Mouse (Mus musculus) layer of hippocampus, adult 2 months (tissue): ENCODE measurements at regions not wholly inside any gene's neighbourhood (a gene's known extent, or its start where the extent isn't known, plus 50 kb on each side); places are given as distances from the start of the nearest gene placed in this dataset.
"Not testable (repeated sequence)": the region's sequence is repeated elsewhere in the genome, so short reads cannot be mapped to it uniquely, and the experiment has no call there.

Source experiments
- DNase-seq, 2 experiments: peaks; one replicate each; pipeline ENCODE4 v3.0.0; 2022; ENCODE audit warnings: low spot score in 2 of 2
- H3K27ac ChIP-seq: fragments of 200-600 bp; 2 replicates; pipeline ENCODE4 v1.8.1; 2022
- H3K4me3 ChIP-seq: fragments of 200-600 bp; 2 replicates; pipeline ENCODE4 v1.8.1; 2022; ENCODE audit warnings: mild to moderate bottlenecking
- CTCF ChIP-seq: fragments of 200-600 bp; conservative IDR thresholded peaks from 2 replicates; pipeline ENCODE4 v1.8.1; 2022; ENCODE audit warnings: antibody characterized with exemption, mild to moderate bottlenecking, moderate library complexity

DNA sequence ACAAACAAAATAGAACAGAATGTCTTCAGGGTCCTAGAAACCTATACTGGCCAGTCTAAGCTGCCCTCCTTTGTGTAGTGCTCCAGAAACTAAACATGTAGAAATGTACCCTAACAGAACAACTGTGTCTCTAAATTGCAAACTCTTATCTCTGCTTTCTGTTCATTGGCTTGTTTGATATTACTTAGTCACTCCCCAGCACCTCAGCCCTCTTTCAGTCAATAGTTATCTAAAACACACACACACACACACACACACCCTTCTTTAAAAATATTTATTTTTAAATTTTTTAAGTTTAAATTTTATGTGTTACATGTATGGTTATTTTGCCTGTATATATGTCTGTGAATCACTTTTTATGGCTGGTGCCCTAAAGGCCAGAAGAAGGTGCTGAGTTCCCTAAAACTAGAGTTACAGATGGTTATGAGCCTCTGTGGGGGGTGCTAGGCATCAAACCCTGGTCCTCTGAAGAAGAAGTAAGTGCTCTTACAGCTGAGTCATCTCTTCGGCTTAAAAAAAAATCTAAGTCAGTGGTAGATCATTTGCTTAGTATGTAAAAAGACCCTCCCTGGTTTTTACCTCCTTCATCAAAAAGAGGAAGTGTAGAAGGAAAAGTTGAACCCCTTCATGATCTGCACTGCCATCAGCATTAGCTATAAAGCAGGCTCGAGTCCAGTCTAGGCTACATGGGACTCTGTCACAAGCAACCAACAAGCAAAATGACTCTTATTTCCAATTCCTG is 96.6 kb upstream of the C9orf72 start:
- DNase-seq: no peak
- TF ChIP-seq CTCF: no peak
- no peak overlapping the region for H3K4me3 ChIP-seq
- no peak overlapping the region for H3K27ac ChIP-seq

DNA sequence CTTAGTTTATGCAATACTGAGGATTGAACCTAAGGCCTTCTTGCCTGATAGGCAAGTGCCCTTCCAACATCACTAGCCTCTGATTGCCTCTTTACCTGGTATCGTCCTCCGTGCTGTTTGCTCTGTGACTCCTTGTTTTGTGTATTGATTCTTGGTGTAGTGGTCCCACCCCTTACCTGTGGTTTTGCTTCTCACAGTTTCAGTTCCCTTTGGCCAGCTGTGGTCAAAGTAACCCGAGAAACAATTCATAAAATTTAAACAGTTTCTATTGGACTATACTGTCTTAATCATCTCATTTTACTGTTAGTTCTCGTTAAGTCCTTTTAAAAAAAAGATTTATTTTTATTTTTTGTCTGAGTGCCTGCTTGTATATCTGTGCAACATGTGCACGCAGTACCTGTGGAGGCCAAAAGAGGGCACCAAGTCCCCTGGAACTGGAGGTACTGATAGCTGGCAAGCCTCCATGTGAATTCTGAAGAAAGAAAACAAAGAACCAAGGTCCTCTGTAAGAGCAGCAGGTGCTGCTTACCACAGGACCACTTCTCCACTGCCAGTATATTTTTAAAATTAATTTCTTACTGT is 84.5 kb upstream of the C9orf72 start:
- Histone ChIP-seq H3K4me3 (no peak overlapping the region), H3K27ac (no peak overlapping the region)
- TF ChIP-seq CTCF: peak; percentile 76
- DNase-seq: peak in 1 of 2 experiments; percentile 17

- TF ChIP-seq CTCF: peak; percentile 35
- H3K27ac ChIP-seq: no peak overlapping the region
- no peak for DNase-seq
- no peak overlapping the region for H3K4me3 ChIP-seq
Observed at GRCm38 (mm10) chr4:35308221-35308620, 82.2 kb upstream of the C9orf72 start.

GRCm38 (mm10) chr4:35305210-35305609 is 79.2 kb upstream of the C9orf72 start:
- no peak overlapping the region for H3K4me3 ChIP-seq
- H3K27ac ChIP-seq: no peak overlapping the region
- DNase-seq: no peak
- no peak for TF ChIP-seq CTCF

- peak in 1 of 2 experiments; percentile 4 for DNase-seq
- Histone ChIP-seq H3K4me3 (no peak overlapping the region), H3K27ac (no peak overlapping the region)
- no peak for TF ChIP-seq CTCF
Observed at GRCm38 (mm10) chr4:35300848-35301247, 74.9 kb upstream of the C9orf72 start.

DNA sequence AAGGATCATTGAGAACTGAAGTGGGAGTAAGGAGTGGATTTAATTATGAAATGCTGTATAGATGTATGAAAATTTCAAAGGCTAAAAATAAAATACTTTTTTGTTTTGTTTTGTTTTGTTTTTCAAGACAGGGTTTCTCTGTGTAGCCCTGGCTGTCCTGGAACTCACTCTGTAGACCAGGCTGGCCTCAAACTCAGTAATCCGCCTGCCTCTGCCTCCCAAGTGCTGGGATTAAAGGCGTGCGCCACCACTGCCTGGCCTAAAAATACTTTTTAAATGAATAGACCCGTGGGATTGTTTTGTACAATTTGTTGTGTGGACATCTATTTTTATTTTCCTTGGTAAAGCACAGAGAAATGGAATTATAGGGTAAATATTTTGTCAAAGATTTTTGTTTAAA is 74.4 kb upstream of the C9orf72 start:
- not testable (repeated sequence) for DNase-seq, H3K4me3 ChIP-seq, H3K27ac ChIP-seq

- no peak overlapping the region for H3K27ac ChIP-seq
Observed at GRCm38 (mm10) chr4:35284611-35285010, 58.6 kb upstream of the C9orf72 start.

More at GRCm38 (mm10) chr4:35284611-35285010, 58.6 kb upstream of the C9orf72 start:
- H3K4me3 ChIP-seq: no peak overlapping the region
- no peak for TF ChIP-seq CTCF
- DNase-seq: no peak
